Mouse (Mus musculus): ENCODE data around the gene Iars.
A peak's percentile ranks its signal among the peaks of the same experiment; 100 is the strongest.

Iars gene

DNA sequence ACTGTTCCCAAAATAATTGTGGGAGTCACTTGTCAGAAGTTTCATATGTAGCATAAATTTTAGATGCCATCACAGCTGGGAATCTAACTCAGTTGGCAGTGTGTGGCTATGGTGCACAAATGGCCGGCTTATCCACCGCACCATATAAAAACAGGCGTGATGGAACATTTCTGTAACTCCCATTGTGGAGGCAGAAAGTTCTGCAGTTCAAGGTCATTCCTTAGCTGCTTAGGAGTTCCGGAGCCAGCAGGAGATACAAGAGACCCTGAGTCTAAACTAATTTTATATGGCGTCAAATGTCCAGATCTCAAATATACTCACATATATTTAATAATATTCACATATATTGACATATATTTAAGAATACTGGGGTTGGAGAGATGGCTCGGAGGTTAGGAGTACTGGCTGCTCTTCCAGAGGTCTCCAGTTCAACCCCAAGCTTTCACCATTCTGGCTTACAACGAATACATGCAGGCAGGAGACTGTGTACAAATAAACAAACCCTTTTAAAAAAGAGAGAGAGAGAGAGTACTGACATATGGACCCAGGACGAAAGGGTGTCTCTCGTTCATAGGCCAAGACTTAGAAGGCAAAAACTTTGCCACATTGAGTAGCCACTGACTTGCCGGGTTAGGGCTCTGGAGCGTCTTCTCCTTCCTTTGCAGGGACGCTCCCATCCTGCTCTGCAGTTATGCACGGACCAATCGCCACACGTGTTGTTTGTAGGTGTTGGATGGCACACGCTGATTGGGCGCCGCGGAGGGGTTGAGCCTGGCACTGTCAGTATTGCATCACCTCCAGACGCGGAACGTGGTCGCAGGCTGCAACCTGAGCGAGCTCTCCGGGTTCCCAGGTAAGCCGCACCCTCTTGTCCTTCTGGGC lies at the start of gene Iars:
TSS of gene Iars (plus strand) at position 750 of the 882 bp plus-strand sequence.
- peak; percentile 96 for DNase-seq (ENCODE audit: low spot score)

DNA sequence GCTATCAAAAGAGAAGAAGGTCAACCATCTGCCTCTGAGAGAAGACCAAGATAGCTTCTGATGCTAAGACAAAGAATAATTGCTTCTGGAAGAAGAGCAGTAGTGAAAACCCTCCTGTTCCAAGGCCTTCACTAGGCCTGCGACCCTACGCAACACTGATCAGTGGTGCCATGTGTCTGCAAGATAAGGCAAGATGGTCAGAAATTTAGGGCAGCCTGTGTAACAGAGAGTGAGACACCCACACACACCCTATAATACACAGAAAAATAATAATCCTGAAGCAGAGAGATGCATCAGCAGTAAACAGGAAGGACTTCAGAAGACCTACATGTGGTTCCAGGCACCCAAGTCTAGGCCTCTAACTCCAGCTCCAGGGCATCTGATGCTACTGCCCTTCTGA lies 41.9 kb upstream of the Iars start:
- DNase-seq (ENCODE audit: low spot score): no peak

DNA sequence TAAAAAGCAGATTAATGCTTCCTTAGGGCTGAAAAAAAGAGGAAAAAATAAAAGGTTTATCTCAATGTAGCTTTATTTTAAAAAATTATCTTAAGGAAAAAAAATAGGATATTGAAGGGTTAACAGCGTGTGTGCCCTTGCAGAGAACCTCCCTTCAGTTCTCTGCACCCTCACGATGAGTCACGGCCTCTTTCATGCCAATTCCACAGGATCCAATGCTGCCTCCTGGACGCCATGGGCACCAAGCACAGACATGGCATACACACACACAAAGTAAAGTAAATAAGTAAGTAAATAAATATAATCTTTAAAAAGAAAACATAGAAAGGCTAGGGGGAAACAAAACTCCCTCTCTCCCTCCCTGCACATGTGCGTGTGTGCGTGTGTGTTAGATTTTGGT lies 39.2 kb upstream of the Iars start:
- DNase-seq (ENCODE audit: low spot score): no peak

- no peak for DNase-seq (ENCODE audit: low spot score)
These were observed 38.1 kb upstream of the Iars start for GRCm38 (mm10) chr13:49643669-49644362.

GRCm38 (mm10) chr13:49644731-49645529 lies 37.0 kb upstream of the Iars start:
- no peak for DNase-seq (ENCODE audit: low spot score)

GRCm38 (mm10) chr13:49646019-49646418 lies 35.9 kb upstream of the Iars start:
- no peak for DNase-seq (ENCODE audit: low spot score)

GRCm38 (mm10) chr13:49651136-49651535 lies 30.8 kb upstream of the Iars start:
- no peak for DNase-seq (ENCODE audit: low spot score)

DNA sequence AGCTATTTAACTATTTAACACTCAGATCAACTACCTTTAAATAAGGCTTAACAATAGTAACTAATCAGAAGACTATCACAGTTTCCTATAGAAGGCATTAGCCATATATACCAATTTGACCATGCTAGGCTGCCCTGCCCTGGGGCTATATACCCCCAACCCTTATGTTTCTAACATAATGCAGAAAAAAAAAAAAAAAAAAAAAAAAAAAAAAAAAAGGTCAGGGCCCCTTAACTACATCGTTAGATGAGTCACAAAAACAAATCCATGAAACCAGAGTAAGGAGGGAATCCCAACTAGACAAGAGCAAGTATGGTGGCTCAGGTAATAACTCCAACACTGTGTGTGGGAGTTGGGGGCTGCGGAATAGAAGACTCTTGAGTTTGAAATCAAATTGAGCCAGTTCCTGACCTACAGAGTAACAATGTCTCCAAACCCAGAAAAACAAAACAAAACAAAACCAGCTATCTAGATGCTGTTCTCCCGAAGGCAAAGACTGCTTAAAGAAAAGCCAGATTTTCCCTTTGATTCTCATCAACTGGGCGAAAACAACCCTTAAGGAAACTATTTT lies 30.0 kb upstream of the Iars start:
- DNase-seq (ENCODE audit: low spot score): no peak

GRCm38 (mm10) chr13:49652481-49653179 lies 29.3 kb upstream of the Iars start, which contains the start of the genes Cenpp and Nol8:
Cenpp (minus strand) TSS chr13:49652785.
Nol8 (plus strand) TSS chr13:49653078.
- DNase-seq (ENCODE audit: low spot score): peak; percentile 97

GRCm38 (mm10) chr13:49653180-49653541 lies 28.7 kb upstream of the Iars start:
- peak; percentile 30 for DNase-seq (ENCODE audit: low spot score)

DNA sequence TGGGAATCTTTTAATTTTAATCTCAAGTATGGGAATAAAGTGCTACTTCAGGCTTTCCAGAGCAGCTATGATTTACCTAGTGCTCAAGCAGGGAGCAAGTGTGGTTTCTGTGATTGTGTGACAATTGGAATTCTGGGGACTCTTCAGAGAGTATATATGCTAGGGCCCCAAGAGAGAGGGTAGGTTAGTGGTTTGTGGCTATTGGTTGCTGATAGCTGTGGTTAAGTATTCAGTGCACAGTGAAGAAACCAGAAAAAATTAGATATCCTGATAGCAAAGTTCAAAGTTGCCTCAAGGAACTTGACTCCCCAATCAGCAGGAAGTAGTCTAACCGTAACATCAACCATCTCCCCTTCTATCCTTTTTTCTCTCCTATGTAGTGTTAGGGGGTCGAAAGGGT lies 4.1 kb upstream of the Iars start:
- DNase-seq (ENCODE audit: low spot score): no peak

- no peak for DNase-seq (ENCODE audit: low spot score)
These were observed 440 bp downstream of the Iars start for GRCm38 (mm10) chr13:49682233-49682846.

GRCm38 (mm10) chr13:49684266-49684665 lies 2.4 kb downstream of the Iars start:
- DNase-seq (ENCODE audit: low spot score): no peak

GRCm38 (mm10) chr13:49691056-49691455 lies 9.2 kb downstream of the Iars start:
- DNase-seq (ENCODE audit: low spot score): no peak

DNA sequence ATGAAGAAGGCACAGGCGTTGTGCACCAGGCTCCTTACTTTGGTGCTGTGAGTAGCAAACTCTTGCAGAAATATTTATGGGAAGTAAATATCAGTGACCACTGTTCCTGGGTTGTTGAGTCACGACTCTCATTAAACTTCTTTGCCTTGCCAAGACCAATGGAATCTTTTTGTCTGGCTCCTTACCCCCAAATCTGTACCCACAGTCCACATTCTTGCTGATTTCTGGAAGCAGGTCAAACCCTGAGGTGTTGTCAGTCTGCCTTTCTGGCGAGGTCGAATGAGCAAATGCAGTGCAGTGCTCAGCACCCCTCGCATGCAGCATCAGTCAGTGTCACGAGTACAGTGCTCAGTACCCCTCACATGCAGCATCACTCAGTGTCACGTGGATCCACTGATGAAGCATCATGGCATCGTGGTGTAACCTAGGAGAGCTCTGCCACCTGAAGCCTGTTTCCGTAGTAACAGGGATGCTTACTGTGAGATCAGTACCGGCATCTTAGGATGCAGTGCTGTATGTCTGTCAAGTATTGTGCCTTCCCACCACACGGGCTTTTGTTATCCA lies 21.4 kb downstream of the Iars start:
- no peak for DNase-seq (ENCODE audit: low spot score)

GRCm38 (mm10) chr13:49706032-49706690 lies 24.3 kb downstream of the Iars start:
- no peak for DNase-seq (ENCODE audit: low spot score)

- no peak for DNase-seq (ENCODE audit: low spot score)
These were observed 26.4 kb downstream of the Iars start for GRCm38 (mm10) chr13:49708311-49708710.

- DNase-seq (ENCODE audit: low spot score): no peak
These were observed 30.3 kb downstream of the Iars start for GRCm38 (mm10) chr13:49712047-49712721.

- DNase-seq (ENCODE audit: low spot score): no peak
These were observed 37.4 kb downstream of the Iars start for GRCm38 (mm10) chr13:49719310-49719709.
